In genomic region chr16:55809345-55809744, GRCm38 (mm10) we compare ENCODE assay signal across 18 mouse cellular contexts.
"Had no signal": no experiment of that assay in that cellular context is flagged by ENCODE, and none has a peak within 500 bp of the region (broad histone marks: within the 10 kb centered on the region; RNA-seq: fewer than 3 reads in every experiment).

No protein-coding gene starts in this region.

- H3K27me3 ChIP-seq: limb, embryonic 15.5 days; liver, embryonic 12.5 days; megakaryocyte, embryonic 14.5 days; midbrain, embryonic 13.5 days; neural tube, embryonic 13.5 days had no signal

- ATAC-seq: liver, embryonic 12.5 days; midbrain, embryonic 13.5 days had no signal

- H3K9me3 ChIP-seq: limb, embryonic 15.5 days; liver, embryonic 12.5 days; megakaryocyte, embryonic 14.5 days; midbrain, embryonic 13.5 days; neural tube, embryonic 13.5 days had no signal

- H3K4me3 ChIP-seq: limb, embryonic 15.5 days; liver, embryonic 12.5 days; megakaryocyte, embryonic 14.5 days; midbrain, embryonic 13.5 days; neural tube, embryonic 13.5 days had no signal

- H3K4me2 ChIP-seq: limb, embryonic 15.5 days; liver, embryonic 12.5 days; lung, embryonic 14.5 days; midbrain, embryonic 13.5 days; neural tube, embryonic 13.5 days had no signal

- H3K9ac ChIP-seq: limb, embryonic 15.5 days; liver, embryonic 12.5 days; lung, embryonic 14.5 days; midbrain, embryonic 13.5 days; neural tube, embryonic 13.5 days had no signal

- DNase-seq: kidney, adult 9 months; kidney, postnatal 36 days; layer of hippocampus, adult 9-11 months; layer of hippocampus, postnatal 36 days; lung, embryonic 14.5 days; lung, postnatal 10 days; lung, postnatal 4 days; retina, postnatal 1 day; right cerebral cortex, postnatal 4 days; spleen, adult 18-20 months; thymus, adult 2 months; thymus, postnatal 25 days had no signal

- H3K4me1 ChIP-seq: liver, embryonic 12.5 days; midbrain, embryonic 13.5 days; neural tube, embryonic 13.5 days had no signal

- H3K27ac ChIP-seq: kidney, postnatal 0 days; limb, embryonic 15.5 days; liver, embryonic 12.5 days; midbrain, embryonic 13.5 days; neural tube, embryonic 13.5 days had no signal
